Mouse (Mus musculus): ENCODE results near the gene Aldh16a1.

- no peak for TF ChIP-seq CTCF (IDR thresholded peaks at IDR 0.05; ENCODE audit: low read depth)
- TF ChIP-seq EP300 (IDR thresholded peaks at IDR 0.05; ENCODE audit: low read depth) = no peak
Measured at GRCm38 (mm10) chr7:45097479-45097878, 56.9 kb downstream of the Aldh16a1 start.
